Mouse (Mus musculus) gastrocnemius, postnatal 4 days (tissue): ENCODE measurements around the gene Pou5f2. TPM values are rescaled to one million over a fixed set of nuclear protein-coding genes. Genes with fewer than 3 reads are reported as not detected.

ENCODE experiments used
- DNase-seq, 2 experiments: peaks; one replicate each; pipeline ENCODE4 v3.0.0; 2021 to 2022; ENCODE audit warnings: low spot score in 2 of 2, mixed read lengths in 2 of 2
- long read RNA-seq, 2 experiments: library from polyadenylated mRNA; stranded (forward); transcript quantifications; one replicate each; pipeline ENCODE4 v2.0.0; 2021
- total RNA-seq, 2 experiments: library from RNA; stranded (reverse); gene quantifications; 2 replicates each; pipeline ENCODE4 v1.2.3; 2021

Gene Pou5f2
- total RNA-seq: 1 to 10 TPM; 1.4 to 2.3 TPM
- long read RNA-seq, experiment 1: 0 reads
- long read RNA-seq, experiment 2, partial matches to known transcripts: 0 of 2 reads
- long read RNA-seq, experiment 2, other reads (novel, unspliced or antisense): 0 of 2 reads

GRCm38 (mm10) chr13:78024683-78025294 lies at the start of gene Pou5f2:
Gene Pou5f2 (plus strand): TSS chr13:78024902.
- DNase-seq: peak in 1 of 2 experiments; percentile 16

- DNase-seq: no peak
These were observed 48.5 kb upstream of the Pou5f2 start for GRCm38 (mm10) chr13:77976248-77976647.

- no peak for DNase-seq
These were observed 47.6 kb upstream of the Pou5f2 start for GRCm38 (mm10) chr13:77977121-77977520.

DNA sequence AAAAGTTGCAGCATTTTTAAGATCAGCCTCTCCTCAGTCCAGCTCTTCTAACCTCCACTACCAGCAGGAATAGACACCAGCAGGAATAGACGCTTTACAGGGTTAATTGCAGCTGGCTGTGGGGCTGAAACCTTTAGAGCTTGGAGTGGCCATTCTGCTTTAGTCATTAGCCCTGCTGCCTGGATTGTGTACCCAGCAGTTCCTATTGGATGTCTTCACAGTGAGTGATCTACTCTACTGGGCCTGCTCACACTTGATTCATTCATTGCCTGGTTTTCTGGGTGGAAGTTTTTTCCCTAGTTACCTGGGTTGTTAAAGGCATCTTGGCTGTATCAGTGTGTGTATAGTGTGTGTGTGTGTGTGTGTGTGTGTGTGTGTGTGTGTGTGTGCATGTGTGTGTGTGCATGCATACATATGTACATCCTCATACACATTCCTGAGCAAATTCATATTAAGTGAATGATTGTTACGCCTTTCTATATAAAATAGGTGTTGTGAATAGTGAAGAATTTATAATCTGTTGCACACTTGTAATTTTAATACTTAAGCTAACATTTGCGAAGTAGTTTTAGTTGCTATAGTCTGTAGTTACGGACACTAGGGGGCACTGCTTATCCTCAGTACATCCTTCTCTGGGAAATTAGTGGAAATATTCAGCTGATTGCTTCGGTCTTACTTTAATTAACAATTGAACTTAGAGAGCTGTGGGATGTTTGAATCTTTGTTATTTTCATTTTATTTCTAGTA lies 42.4 kb upstream of the Pou5f2 start:
- no peak for DNase-seq

DNA sequence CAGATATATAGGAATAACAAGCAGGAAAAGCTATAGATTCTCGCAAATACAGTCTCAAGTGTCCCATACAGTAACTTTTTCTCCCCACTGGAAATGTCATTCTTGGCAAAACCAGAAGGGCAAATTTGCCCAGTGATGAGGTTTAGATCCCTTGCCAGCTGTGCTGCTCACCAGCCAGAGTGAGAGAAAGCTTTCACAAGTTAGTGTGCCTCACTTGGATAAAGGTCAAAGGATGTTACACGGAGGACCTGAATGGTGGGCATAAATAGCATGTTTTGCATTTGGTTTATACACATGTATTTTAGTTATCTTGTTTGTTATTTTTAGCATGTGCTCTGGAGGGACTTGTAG lies 41.9 kb upstream of the Pou5f2 start:
- no peak for DNase-seq

DNA sequence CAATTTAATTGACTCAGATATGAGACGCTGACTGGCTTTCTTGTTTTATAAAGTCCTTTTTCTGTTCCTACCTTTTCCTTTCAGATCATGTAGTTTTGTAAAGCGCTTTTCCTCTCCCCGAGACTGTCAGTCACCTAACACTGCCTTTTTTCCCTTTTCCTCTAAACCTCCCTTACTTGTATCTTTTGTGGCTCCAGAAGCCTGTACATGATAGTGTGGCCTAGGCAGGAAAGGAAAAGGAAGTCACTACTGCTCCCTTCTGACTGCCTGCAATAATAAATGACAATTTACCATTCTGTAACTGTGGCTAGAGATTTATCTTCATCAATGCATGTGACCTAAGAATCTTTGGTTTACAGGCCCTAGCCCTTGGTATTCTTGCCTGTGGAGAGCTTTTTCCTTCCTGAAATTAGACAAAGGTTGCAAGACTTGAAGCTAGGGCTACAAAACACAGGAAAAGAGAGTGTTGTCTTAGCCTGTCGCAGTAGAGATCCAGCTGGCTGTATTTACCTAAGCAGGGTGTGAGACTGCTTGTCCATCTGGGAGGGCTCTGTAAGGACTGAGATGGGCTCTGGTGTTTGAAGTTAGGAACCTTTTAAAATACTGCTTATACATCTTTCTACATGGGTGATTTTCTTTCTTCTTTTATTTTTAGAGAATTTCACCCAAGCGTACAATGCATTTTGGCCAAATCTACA lies 33.4 kb upstream of the Pou5f2 start:
- no peak for DNase-seq

DNA sequence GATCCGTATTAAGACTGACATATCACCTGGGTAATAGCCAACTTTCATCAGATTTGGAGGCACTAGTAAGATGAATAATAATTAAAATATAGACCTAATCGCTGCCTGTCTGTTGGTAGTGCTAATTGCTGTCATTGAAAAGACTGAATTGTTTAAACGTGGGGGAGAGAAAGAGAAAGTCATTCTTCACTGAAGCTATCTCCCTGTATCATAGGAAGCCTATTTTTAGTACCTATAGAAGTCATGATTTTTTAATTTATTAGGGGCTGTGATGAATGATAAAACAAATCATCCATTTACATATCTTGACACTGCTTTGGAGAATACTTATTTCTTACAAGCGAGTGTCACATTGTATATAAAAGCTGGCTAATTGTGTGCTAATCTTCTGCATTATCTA lies 20.1 kb upstream of the Pou5f2 start:
- no peak for DNase-seq

GRCm38 (mm10) chr13:78005344-78005743 lies 19.4 kb upstream of the Pou5f2 start:
- no peak for DNase-seq

DNA sequence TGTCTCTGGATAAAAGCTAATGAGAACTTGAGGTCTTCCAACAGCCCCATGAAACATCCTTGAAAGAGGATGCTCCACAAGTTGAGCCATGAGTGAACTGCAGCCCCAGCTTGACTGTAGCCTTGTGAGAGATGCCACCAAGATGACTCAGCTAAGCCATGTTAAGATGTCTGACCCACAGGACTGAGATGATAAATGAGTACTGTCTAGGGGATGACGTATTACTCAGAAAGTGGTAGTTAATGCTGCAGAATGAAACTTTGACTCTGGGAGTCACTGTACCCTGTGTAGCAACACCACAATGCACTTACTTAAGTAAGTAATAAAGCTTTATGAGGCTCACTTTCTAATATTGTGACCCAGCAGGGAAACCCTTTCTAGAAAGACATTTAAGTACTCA lies 14.5 kb upstream of the Pou5f2 start:
- DNase-seq: no peak

- DNase-seq: no peak
These were observed 8.1 kb downstream of the Pou5f2 start for GRCm38 (mm10) chr13:78032821-78033220.

- DNase-seq: no peak
These were observed 12.5 kb downstream of the Pou5f2 start for GRCm38 (mm10) chr13:78037203-78037602.

GRCm38 (mm10) chr13:78043203-78043602 lies 18.5 kb downstream of the Pou5f2 start:
- DNase-seq: no peak

GRCm38 (mm10) chr13:78045116-78045515 lies 20.4 kb downstream of the Pou5f2 start:
- no peak for DNase-seq

Other genes with a start within 250 kb of the Pou5f2 start
- 1 to 10 TPM; 3.0 to 3.5 TPM for gene Nr2f1, start 174.9 kb downstream of the Pou5f2 start, total RNA-seq